Mouse (Mus musculus) midbrain, embryonic 16.5 days (tissue): Measurements from ENCODE around the gene Ifrd1. TPM values are rescaled to one million over a fixed set of nuclear protein-coding genes. Genes with fewer than 3 reads are reported as not detected.

Source experiments
- ATAC-seq: fragments of 200-750 bp; cut with Nextera tagmentation; 2 replicates; pipeline ENCODE4 v1.8.0; 2017; ENCODE audit warnings: moderate TSS enrichment
- H3K27ac ChIP-seq: fragments of 300-500 bp; sonication (generic); 2 replicates; pipeline ENCODE4 v1.5.1; 2014; ENCODE audit warnings: mild to moderate bottlenecking, low read length, mixed read lengths
- H3K27me3 ChIP-seq: fragments of 300-500 bp; sonication (generic); 2 replicates; pipeline ENCODE4 v1.6.1; 2014; ENCODE audit warnings: low read depth, low read length, mixed read lengths; ENCODE audit not compliant: control insufficient read depth, insufficient read depth
- H3K36me3 ChIP-seq: fragments of 300-500 bp; sonication (generic); 2 replicates; pipeline ENCODE4 v1.6.1; 2014; ENCODE audit warnings: mild to moderate bottlenecking, low read length, moderate library complexity, mixed read lengths; ENCODE audit not compliant: control insufficient read depth, insufficient read depth
- H3K4me1 ChIP-seq: fragments of 300-500 bp; sonication (generic); 2 replicates; pipeline ENCODE4 v1.6.1; 2014; ENCODE audit warnings: mild to moderate bottlenecking, low read length, mixed read lengths; ENCODE audit not compliant: control insufficient read depth, insufficient read depth
- H3K4me2 ChIP-seq: fragments of 300-500 bp; sonication (generic); 2 replicates; pipeline ENCODE4 v1.6.1; 2014; ENCODE audit warnings: mild to moderate bottlenecking, low read length, mixed read lengths
- H3K4me3 ChIP-seq: fragments of 300-500 bp; sonication (generic); 2 replicates; pipeline ENCODE4 v1.5.1; 2014; ENCODE audit warnings: low read depth, mild to moderate bottlenecking, low read length, moderate library complexity, mixed read lengths
- H3K9ac ChIP-seq: fragments of 300-500 bp; sonication (generic); 2 replicates; pipeline ENCODE4 v1.6.1; 2014; ENCODE audit warnings: low read depth, low read length, mixed read lengths
- H3K9me3 ChIP-seq: fragments of 300-500 bp; sonication (generic); replicated peaks from 2 replicates; pipeline ENCODE4 v1.6.1; 2014; ENCODE audit warnings: mild to moderate bottlenecking, low read length, mixed read lengths; ENCODE audit not compliant: control insufficient read depth, poor library complexity, severe bottlenecking
- WGBS: fragments of 180-500 bp; shearing (Covaris S2); extraction: QIAGEN DNeasy Blood & Tissue Kit; methylation state at CpG from one replicate; pipeline ENCODE4 v1.1.7; 2014; 5-methylcytosine and 5-hydroxymethylcytosine counted together
- polyA plus RNA-seq: library from polyadenylated mRNA; unstranded; fragments of >200 nt; fragmentation: Nextera tagmentation; extraction: Ambion mirVana; gene quantifications from 2 replicates; pipeline ENCODE4 v1.2.1, GENCODE M21; 2015

Gene Ifrd1
- polyA plus RNA-seq, 1 experiment from 2014 or later: 181 TPM

- no peak overlapping the region for H3K27ac ChIP-seq
- H3K4me1 ChIP-seq: peaks cover 16% of the 10 kb centered on the region
- ATAC-seq: no peak
- no peak overlapping the region for H3K4me2 ChIP-seq
- no peaks in the 10 kb centered on the region for H3K9me3 ChIP-seq
- no peak overlapping the region for H3K4me3 ChIP-seq
- 97% methylated on average over 9 of the region's 9 CpGs for WGBS
- H3K9ac ChIP-seq: no peak overlapping the region
- H3K27me3 ChIP-seq: no peaks in the 10 kb centered on the region
- no peaks in the 10 kb centered on the region for H3K36me3 ChIP-seq
These were observed 24.0 kb downstream of the Ifrd1 start for GRCm38 (mm10) chr12:40224171-40224880.

DNA sequence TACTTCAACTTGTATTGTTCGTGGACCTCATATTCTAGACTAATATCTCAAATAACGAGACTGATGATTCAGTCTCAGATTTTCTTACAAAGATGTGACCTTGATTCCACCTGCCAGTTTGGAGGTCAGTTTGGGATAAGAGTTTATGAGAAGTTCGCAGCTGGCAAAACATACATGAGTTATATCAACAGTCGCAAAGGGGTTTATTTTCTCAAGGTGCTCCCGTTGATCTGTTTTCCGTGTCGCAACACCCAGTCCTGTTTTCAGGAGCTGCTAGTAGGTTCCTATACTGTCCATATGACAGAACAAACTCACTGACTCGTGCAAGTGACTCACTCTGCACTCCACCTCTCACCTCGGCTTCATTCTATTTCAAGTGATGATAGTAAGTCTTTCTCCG lies 24.6 kb downstream of the Ifrd1 start:
- Histone ChIP-seq H3K4me3 (peak overlapping the region; percentile 94), H3K36me3 (no peaks in the 10 kb centered on the region), H3K9me3 (no peaks in the 10 kb centered on the region), H3K4me2 (peak overlapping the region; percentile 62), H3K9ac (peak overlapping the region; percentile 58), H3K27ac (peak overlapping the region; percentile 98), H3K4me1 (peaks cover 16% of the 10 kb centered on the region), H3K27me3 (no peaks in the 10 kb centered on the region)
- WGBS: 63% methylated on average over 10 of the region's 10 CpGs
- no peak for ATAC-seq

- Histone ChIP-seq H3K36me3 (no peaks in the 10 kb centered on the region), H3K4me2 (peak overlapping the region; percentile 62), H3K27me3 (no peaks in the 10 kb centered on the region), H3K9ac (peak overlapping the region; percentile 88), H3K27ac (peak overlapping the region; percentile 98), H3K4me3 (peak overlapping the region; percentile 94), H3K9me3 (no peaks in the 10 kb centered on the region), H3K4me1 (peaks cover 16% of the 10 kb centered on the region)
- WGBS: under 1% methylated on average over 47 of the region's 47 CpGs
- peak; percentile 99 for ATAC-seq
These were observed 25.2 kb downstream of the Ifrd1 start for GRCm38 (mm10) chr12:40223082-40223619.

DNA sequence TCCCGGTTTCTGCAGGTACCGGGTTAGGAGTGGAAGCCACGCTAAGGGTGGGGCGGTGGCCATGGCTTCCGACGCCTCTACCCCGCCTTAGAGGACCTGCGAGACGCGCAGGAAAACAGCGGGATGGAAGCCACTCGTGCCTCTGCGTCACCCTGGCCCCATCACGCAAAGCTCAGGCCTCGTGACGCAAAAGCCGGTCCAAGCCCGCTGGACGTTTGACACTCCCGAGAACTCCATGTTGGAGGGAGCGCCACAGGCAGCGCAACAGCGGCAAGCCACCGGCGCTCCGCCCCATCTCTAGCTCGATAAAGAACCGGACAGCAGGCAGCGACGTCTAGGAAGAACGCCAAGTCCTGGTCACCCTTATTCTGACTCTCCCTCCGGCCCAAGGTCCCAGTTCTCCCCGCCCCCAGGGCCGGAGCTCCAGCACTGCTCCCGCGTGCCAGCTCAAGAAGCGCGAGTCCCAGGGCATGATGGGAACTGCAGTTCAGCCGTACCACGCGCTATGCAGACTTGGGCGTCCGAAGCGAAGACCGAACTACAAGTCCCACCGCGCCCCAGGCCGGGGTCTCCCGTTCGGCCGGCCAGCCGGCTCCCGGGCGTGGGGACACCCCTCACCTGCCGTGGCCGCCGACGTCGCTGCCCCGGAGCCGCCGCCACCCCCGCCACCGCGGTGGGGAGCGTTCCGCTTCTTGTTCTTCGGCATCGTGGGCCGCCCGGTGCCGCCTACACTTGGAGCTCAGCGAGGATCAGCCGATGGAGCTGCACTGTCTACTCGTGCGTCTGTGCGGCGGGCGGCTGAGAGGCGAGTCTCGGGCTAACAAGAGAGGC lies 25.8 kb downstream of the Ifrd1 start:
- H3K4me3 ChIP-seq: peak overlapping the region; percentile 94
- H3K36me3 ChIP-seq: no peaks in the 10 kb centered on the region
- H3K4me2 ChIP-seq: peak overlapping the region; percentile 74
- under 1% methylated on average over 81 of the region's 81 CpGs for WGBS
- H3K27ac ChIP-seq: peak overlapping the region; percentile 98
- H3K27me3 ChIP-seq: no peaks in the 10 kb centered on the region
- H3K9me3 ChIP-seq: no peaks in the 10 kb centered on the region
- ATAC-seq: peak; percentile 97
- H3K4me1 ChIP-seq: peaks cover 16% of the 10 kb centered on the region
- peak overlapping the region; percentile 88 for H3K9ac ChIP-seq

GRCm38 (mm10) chr12:40221611-40222010 lies 26.7 kb downstream of the Ifrd1 start:
- Histone ChIP-seq H3K27me3 (no peaks in the 10 kb centered on the region), H3K4me2 (peak overlapping the region; percentile 74), H3K27ac (peak overlapping the region; percentile 98), H3K36me3 (peaks cover 3% of the 10 kb centered on the region; the same call in 1 of the 2 replicates), H3K4me1 (peaks cover 16% of the 10 kb centered on the region), H3K9me3 (no peaks in the 10 kb centered on the region), H3K9ac (peak overlapping the region; percentile 88; the same call in 1 of the 2 replicates), H3K4me3 (peak overlapping the region; percentile 94)
- 12% methylated on average over 5 of the region's 5 CpGs for WGBS
- no peak for ATAC-seq

DNA sequence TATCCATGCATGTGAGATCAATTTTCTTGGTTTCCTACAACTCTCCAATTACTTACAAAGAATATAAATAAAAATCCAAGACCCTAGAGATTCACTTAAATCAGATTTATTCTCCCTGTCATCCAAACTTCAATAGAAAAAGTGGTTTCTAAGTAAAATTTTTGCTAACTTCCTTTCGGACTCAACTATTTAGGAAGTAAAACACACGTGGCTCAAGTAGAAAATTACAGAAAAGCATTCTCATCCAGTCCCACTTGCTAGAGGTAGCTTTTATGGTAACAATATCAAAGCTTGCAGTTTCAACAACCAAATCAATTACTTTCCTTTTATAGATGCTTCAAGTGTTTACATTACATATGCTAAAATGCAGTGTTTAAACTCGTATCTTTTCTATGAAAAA lies 27.4 kb downstream of the Ifrd1 start:
- ATAC-seq: no peak
- H3K9ac ChIP-seq: no peak overlapping the region
- H3K4me1 ChIP-seq: peaks cover 16% of the 10 kb centered on the region
- H3K9me3 ChIP-seq: no peaks in the 10 kb centered on the region
- peaks cover 6% of the 10 kb centered on the region; the same call in 1 of the 2 replicates for H3K36me3 ChIP-seq
- H3K4me2 ChIP-seq: peak overlapping the region; percentile 74
- WGBS: 41% methylated on average over 3 of the region's 3 CpGs
- no peak overlapping the region for H3K27ac ChIP-seq
- H3K4me3 ChIP-seq: peak overlapping the region; percentile 94
- no peaks in the 10 kb centered on the region for H3K27me3 ChIP-seq

DNA sequence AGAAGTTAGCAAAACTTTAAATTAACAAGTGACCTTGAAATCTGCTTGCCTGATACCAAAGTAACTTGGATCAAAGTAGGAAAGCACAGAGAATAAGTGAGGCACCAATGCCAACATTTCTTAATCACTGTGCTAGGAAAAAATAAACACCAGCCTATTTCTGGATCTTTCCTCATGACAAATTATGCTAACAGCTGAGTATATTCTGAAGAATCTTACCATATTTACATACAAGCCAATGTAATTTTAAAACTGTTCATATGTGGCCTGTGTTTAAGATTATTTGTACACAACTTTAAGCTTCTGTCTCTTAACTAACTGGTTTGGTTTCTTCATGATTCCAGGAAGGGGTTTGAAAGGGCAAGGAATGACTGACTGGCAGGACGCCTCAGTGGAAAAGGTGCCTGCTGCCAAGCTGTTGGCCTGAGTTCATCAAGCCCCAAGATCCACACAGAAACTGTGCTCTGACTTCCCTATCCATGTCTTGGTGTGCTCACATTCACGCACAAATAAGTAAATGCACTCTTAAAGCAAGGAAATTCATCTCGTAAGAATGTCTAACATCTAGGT lies 28.2 kb downstream of the Ifrd1 start:
- WGBS: 50% methylated on average over 3 of the region's 3 CpGs
- peak overlapping the region; percentile 48; the same call in 1 of the 2 replicates for H3K9ac ChIP-seq
- H3K27ac ChIP-seq: 0 out of 2 replicates have a peak overlapping the region, but pooled peaks have one; percentile 26
- H3K36me3 ChIP-seq: peaks cover 9% of the 10 kb centered on the region
- peak overlapping the region; percentile 11 for H3K4me3 ChIP-seq
- H3K27me3 ChIP-seq: no peaks in the 10 kb centered on the region
- no peak for ATAC-seq
- peak overlapping the region; percentile 40 for H3K4me2 ChIP-seq
- H3K9me3 ChIP-seq: no peaks in the 10 kb centered on the region
- peaks cover 16% of the 10 kb centered on the region for H3K4me1 ChIP-seq

DNA sequence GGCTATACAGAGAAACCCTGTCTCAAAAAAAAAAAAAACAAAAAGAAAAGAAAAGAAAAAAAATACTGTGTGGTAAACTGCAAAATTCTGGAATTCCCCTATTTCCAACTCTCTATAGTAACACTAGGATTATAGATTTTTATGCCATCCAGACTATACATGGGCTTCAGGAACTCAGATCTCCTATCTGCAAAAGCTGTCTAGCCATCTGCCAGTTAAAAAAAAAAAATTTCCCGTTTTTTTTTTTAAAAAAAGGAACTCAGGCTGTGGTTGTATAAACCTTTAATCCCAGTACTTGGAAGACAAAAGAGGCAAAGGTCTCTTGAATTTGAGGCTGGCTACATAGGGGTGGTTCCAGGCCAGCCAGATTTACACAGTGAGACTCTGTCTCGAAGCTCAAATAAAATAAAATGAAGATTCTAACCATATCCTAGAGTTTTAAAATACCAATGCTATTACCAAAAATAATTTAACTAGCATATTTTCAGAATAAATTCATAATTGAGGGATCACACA lies 29.8 kb downstream of the Ifrd1 start:
- H3K36me3 ChIP-seq: peaks cover 17% of the 10 kb centered on the region
- H3K9ac ChIP-seq: no peak overlapping the region
- WGBS: 62% methylated on average over 2 of the region's 2 CpGs
- H3K4me1 ChIP-seq: peaks cover 16% of the 10 kb centered on the region
- no peaks in the 10 kb centered on the region for H3K27me3 ChIP-seq
- ATAC-seq: no peak
- H3K4me2 ChIP-seq: no peak overlapping the region
- H3K27ac ChIP-seq: no peak overlapping the region
- no peaks in the 10 kb centered on the region for H3K9me3 ChIP-seq
- no peak overlapping the region for H3K4me3 ChIP-seq
